Mouse (Mus musculus) spleen, postnatal 14 days (tissue): ENCODE measurements around the gene Ptges3l.
"Not testable (repeated sequence)": the region's sequence is repeated elsewhere in the genome, so short reads cannot be mapped to it uniquely, and the experiment has no call there.

Experiments
- DNase-seq, 2 experiments: peaks; one replicate each; pipeline ENCODE4 v3.0.0; 2021 to 2022; ENCODE audit warnings: low spot score in 2 of 2

Ptges3l gene

DNA sequence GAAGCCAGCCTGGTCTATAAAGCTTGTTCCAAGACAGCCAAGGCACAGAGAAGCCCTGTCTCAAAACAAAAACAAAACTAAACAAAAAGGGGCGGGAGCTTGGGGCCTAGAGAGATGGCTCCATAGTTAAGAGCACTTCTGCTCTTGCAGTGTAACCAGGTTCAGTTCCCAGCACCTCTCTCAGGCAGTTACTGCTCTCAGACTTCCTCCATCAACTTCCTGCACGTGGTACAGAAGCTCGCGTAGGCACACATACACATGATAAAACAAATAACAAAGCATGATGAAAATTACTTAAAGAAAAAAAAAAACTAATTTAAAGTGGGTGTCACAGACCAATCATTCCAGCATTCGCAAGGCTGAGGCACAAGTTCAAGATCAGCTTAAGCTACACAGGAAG is 5.0 kb downstream of the Ptges3l start:
- no peak for DNase-seq

DNA sequence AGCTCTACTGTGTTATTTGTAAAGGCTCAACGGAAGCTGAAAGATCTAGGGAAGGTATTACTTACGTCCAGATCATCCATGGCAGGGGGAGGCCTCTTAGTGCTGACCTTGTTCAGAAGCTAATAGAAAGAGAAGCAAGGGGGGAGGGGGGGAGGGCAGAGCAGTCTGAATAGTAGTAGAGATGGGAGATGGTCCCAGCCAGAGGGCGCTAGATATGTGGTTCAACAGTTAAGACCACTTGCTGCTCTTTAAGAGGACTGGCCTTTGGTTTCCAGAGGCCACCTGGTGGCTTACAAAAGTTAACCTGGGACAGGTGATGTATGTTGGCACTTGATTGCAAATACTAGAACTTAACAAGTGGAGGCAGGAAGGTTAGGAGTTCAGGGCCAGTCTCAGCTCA is 5.5 kb downstream of the Ptges3l start:
- DNase-seq = no peak

DNA sequence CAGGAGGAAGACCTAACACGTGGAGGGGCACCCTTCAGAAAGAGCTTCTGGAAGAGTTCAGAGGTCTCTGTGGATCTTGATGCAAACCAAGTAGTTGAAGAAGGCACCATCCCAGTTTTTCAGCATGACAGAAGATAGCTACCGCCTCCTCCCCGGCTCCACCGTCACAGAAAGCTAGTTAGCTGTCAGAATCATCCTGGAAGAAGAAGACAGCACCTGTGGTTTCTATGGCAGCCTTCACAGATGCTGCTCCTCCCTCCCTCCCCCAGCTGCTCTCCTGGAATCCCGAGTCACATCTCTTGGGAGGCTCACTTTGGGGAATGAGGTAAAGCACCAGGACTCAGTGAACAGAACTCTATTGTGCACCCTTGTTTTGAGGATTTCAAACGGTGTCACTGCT is 6.1 kb downstream of the Ptges3l start:
- DNase-seq = no peak

DNA sequence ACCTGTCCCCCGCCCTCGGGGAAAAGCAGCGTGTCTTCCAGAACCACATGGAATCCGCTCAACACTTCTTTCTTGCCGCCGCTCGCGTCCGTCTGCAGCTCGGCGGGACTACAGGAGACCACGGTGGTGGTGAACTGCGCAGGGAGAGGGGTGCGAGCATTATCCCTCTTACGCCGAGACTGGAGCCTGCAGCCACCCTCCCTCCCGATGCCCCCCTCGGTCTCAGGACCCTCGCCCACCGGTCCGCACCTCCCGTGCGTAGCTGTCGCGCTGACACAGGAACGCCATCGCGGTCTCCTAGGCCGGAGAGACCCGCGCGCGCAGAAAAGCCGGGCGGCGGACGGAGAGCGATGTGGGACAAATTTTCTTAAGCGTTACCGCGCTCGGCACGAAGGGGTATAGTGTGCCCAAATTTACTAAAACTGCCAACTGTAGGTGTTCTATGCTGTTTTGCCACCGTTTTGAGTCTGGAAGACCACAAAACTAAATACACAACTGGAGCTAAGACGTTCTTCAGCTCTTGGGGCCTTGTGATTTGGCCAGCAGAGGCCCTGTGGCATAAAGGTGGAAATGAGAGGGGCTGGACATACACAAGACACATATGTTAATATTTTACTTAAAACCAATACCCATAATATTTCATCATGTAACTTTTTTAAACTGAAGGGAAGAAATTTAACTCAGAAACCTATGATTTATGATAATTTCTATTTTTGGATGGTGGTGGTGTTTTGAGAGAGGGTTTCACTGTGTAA is 7.9 kb downstream of the Ptges3l start, which contains the start of gene Aarsd1:
Aarsd1 (minus strand) TSS at position 515 of the 755 bp plus-strand sequence.
- peak; percentile 82 to 87 for DNase-seq

DNA sequence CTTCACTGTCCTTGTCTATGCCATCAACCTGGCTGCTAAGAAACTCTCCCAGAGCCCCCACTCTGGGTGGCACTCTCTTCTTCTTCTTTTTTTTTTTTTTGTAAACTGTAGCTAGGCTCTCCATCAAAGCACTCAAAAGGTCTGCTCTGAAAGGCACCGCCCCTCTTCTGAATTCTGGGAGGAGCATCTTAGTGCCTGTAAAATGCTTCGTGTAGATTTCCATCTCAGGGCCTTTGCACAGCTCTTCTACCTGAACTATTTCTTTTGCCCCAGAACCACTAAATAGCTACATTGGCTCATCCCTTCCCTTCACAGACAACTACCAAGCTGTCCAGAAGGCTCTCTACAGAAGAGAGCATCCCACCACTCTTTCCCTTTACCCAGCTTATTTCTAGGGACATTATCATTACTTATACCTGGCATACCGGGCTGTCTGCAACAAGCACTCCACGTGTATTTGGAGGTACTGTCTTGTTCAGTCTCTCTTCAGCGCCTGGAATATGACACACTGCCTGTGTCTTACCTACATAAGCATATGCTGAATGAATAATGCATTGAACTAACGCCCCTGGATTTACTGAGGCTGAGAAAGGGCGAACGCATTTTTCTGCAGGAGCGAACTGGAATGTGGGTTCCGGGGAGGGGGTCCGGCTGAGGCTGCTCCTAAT is 8.6 kb downstream of the Ptges3l start:
- DNase-seq = no peak

DNA sequence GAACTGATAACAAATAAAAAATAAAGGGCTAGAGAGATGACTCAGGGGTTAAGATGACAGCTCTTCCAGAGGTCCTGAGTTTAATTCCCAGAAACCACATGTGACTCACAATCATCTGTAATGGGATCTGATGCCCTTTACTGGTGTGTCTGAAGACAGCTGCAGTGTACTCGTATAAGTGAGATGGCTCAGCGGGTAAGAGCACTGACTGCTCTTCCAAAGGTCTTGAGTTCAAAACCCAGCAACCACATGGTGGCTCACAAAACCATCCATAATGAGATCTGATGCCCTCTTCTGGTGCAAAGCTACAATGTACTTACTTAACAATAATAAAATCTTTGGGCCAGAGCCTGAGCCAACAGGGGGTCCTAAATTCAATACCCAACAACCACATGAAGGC is 9.8 kb downstream of the Ptges3l start:
- DNase-seq = no peak

DNA sequence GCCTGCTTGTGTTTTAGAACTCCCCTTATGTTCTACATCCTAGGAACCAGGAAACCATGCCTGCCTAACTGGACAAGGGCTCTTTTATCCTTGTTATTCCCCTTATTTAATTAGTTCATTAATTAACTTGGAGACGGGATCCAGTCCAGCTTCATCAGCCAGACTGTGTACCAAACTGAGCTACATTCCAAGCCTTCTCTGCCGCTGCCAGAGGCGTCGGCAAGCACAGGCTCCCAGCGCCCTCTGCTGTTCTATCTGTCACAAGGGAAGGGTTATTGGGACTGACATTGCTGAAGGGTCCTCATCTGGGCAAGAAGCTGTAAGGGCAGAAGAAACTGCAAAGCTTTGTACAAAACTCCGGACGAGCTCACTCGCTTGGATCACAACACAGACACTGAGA is 30.0 kb downstream of the Ptges3l start:
- DNase-seq = peak in 1 of 2 experiments; percentile 41

DNA sequence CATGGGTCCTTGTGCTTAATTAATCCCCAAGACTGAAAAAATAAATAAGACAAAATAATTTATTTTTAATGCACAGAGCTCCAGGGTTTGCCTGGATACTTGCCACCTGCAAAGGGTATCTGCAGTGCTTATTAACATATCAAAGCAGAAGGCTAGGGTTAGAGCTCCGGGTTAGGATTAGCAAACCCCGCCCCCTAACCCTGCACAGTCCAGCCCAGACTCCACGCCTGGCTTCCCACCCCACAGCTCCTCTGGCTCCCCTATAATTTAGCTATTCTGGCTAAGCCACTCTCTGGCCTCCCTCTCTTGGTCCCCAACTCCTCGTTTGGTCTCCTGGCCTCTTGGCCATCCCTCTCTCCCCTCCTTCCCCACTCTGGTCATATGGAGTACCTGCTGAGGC is 43.3 kb downstream of the Ptges3l start:
- DNase-seq = no peak

DNA sequence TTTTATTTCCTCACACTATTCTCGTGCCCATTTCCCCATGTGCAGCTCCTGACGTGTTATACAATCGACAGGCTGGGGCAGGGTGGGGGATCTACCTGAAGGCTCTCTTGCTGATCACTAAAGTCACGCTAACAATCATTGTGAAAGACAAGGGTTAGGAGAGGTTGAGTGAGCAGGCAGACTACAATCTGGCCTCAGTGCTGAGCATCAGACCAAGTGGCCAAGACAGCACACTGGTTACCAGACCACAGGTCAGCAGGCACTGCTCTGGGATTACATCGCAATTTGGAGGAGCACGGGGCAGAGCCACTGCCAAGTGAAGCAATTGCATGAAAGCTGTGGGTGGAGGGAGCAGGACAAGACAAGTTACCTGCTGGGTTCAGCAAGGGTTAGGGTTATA is 46.2 kb downstream of the Ptges3l start:
- no peak for DNase-seq

DNA sequence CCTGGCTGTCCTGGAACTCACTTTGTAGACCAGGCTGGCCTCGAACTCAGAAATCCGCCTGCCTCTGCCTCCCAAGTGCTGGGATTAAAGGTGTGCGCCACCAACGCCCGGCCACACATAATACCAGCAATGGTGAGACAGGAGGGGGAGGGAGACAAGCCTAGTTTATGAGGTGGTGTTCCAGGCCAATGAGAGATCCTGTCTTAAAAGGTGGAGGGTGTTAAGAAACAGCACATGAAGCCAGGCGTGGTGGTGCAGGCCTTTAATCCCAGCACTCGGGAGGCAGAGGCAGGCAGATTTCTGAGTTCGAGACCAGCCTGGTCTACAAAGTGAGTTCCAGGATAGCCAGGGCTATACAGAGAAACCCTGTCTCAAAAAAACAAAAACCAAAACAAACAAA is 46.9 kb downstream of the Ptges3l start:
- DNase-seq = not testable (repeated sequence)

DNA sequence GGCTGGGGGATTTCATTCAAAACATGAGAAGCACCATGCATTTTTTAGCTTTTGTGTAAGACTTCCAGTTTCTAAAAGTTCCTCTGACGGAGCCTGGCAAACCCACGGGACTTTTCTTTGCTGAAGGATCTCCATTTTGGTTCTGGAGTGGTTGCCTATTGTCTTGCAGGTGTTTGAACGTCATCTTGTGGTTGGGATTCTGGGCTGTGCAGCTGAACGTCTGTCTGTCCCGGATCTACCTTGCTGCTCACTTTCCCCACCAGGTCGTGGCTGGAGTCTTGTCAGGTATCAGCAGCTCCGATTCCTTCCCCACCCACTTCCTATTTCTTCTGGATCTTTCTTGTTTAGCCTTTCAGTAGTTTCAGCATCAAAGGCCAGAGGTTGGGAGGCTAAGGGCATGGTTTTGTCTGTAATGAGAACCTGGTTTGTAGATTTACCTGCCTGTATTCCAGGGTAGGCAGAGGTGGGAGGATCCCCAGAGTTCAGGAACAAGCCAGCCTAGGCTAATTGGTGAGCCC is 50.7 kb downstream of the Ptges3l start:
- DNase-seq = no peak

DNA sequence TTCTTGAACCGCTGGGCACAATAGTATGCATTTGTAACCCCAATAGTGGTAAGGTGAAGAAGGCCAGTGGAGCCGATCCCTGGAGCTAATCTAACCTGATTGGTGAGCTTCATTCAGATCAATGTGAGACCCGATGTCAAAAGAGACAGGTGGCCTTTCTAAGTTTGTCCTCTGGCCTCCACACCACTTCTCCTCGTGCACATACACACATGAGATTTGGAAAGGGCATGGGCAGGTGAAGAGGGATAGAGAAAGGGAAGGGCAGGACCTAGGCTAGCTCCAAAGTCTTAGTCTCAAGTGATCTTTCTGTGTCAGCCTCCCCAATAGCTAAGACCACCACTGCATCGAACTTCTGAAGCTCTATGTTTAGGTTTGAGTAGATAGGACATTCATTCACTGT is 55.0 kb downstream of the Ptges3l start:
- no peak for DNase-seq
